In the genomic region with DNA sequence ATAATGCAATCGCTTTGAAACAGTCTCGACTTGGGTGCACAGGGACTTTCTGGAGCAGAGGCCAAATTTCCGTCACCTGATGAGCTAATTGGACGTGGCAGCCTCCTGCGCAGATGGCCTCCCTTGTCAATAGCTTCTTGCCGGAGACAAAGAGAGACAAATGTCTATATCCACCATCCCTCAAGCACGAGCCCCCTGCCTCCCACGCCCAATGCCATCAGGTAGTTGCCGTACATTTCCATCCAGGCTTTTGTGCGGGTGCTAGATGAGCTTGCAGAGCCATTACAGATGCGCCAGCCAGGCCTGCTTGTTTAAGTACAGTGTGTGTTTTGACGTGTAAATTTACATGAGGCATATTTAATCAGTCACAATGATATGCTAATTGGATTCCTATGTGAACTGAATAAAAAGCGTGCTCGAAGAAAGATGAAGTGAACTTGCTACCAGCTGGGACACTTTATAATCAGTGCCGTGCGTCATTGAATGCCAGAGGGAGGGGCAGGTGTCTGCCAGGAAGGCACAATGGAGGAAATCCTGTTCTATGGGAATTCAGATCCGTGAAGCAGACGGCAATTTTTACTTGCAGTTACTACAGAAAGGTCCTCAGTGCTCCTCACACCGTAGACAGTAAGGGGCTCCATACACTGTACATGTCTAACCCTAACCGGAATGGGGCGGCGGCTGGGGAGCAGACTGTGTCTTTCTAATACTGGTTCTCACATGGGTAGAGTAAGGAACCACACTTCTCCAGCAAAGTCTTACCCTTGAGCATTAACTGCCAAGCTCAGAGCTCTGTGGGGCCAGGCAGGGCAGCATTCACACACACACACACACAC, we compare ENCODE assay signal across 12 mouse cellular contexts.
DNase-seq lines count a peak whose midpoint lies in the region; ATAC-seq and TF ChIP-seq lines count a peak whose summit lies in the region.
"Had no signal": no experiment of that assay in that cellular context is flagged by ENCODE, and none has a peak within 500 bp of the region (broad histone marks: within the 10 kb centered on the region; RNA-seq: fewer than 3 reads in every experiment).

No protein-coding gene starts in this region.

- WGBS in embryonic facial prominence, embryonic 11.5 days, result 72% methylated on average over 22 of the region's 22 CpGs
- 19% methylated on average over 22 of the region's 22 CpGs for WGBS in hindbrain, postnatal 0 days
- 17% methylated on average over 22 of the region's 22 CpGs for whole genome bisulfite sequencing in midbrain, embryonic 15.5 days

- H3K4me2 ChIP-seq in embryonic facial prominence, embryonic 11.5 days (ENCODE audit: low read depth, low read length), result no peak overlapping the region
- peak overlapping the region; percentile 35; the same call in 1 of the 2 replicates for H3K4me2 ChIP-seq in hindbrain, postnatal 0 days (ENCODE audit: low read depth, low read length)
- H3K4me2 ChIP-seq in midbrain, embryonic 15.5 days, result peak overlapping the region; percentile 26; the same call in 1 of the 2 replicates
- H3K4me2 ChIP-seq: heart, embryonic 15.5 days; lung, embryonic 14.5 days had no signal

- no peaks in the 10 kb centered on the region for H3K27me3 ChIP-seq in embryonic facial prominence, embryonic 11.5 days (ENCODE audit: control insufficient read depth, insufficient read depth, low read length)
- no peaks in the 10 kb centered on the region for H3K27me3 ChIP-seq in hindbrain, postnatal 0 days (ENCODE audit: insufficient read depth, low read length)
- no peaks in the 10 kb centered on the region for H3K27me3 ChIP-seq in midbrain, embryonic 15.5 days (replicated peaks)
- H3K27me3 ChIP-seq: heart, embryonic 15.5 days had no signal

- H3K36me3 ChIP-seq in embryonic facial prominence, embryonic 11.5 days (replicated peaks; ENCODE audit: control insufficient read depth, insufficient read depth, low read depth, low read length), result no peaks in the 10 kb centered on the region
- H3K36me3 ChIP-seq in hindbrain, postnatal 0 days (ENCODE audit: insufficient read depth, low read length), result no peaks in the 10 kb centered on the region
- no peaks in the 10 kb centered on the region for H3K36me3 ChIP-seq in midbrain, embryonic 15.5 days (replicated peaks)
- H3K36me3 ChIP-seq: heart, embryonic 15.5 days had no signal

- H3K9ac ChIP-seq in embryonic facial prominence, embryonic 11.5 days (replicated peaks; ENCODE audit: low read length), result no peak overlapping the region
- H3K9ac ChIP-seq in hindbrain, postnatal 0 days (replicated peaks; ENCODE audit: low read length), result no peak overlapping the region
- 0 out of 2 replicates have a peak overlapping the region, but pooled peaks have one; percentile 6 for H3K9ac ChIP-seq in midbrain, embryonic 15.5 days
- H3K9ac ChIP-seq: heart, embryonic 15.5 days; lung, embryonic 14.5 days had no signal

- no peaks in the 10 kb centered on the region for H3K4me1 ChIP-seq in embryonic facial prominence, embryonic 11.5 days (ENCODE audit: control insufficient read depth, insufficient read depth, low read length)
- peaks cover 9% of the 10 kb centered on the region for H3K4me1 ChIP-seq in hindbrain, postnatal 0 days (ENCODE audit: insufficient read depth, low read length)
- peaks cover 48% of the 10 kb centered on the region for H3K4me1 ChIP-seq in midbrain, embryonic 15.5 days
- H3K4me1 ChIP-seq: heart, embryonic 15.5 days had no signal

- peak; percentile 23 for DNase-seq in embryo, embryonic 11 days
- no peak for DNase-seq in embryo, embryonic 10 days (ENCODE audit: low spot score)
- no peak for DNase-seq in embryonic facial prominence, embryonic 11.5 days (ENCODE audit: low spot score)
- peak; percentile 76 for DNase-seq in hindbrain, postnatal 0 days (ENCODE audit: low spot score)
- no peak for DNase-seq in urinary bladder, adult 18-20 months (ENCODE audit: low spot score in 2 of 2)
- DNase-seq in urinary bladder, postnatal 10 days (ENCODE audit: low spot score), result no peak
- DNase-seq in adipocyte (ENCODE audit: low spot score), result no peak
- DNase-seq: cerebellum, adult 11-12 months; lung, embryonic 14.5 days had no signal

- no peak overlapping the region for H3K4me3 ChIP-seq in embryonic facial prominence, embryonic 11.5 days (ENCODE audit: low read depth, low read length)
- H3K4me3 ChIP-seq in hindbrain, postnatal 0 days (ENCODE audit: low read length), result no peak overlapping the region
- H3K4me3 ChIP-seq in midbrain, embryonic 15.5 days, result no peak overlapping the region
- H3K4me3 ChIP-seq: heart, embryonic 15.5 days had no signal

- ATAC-seq in embryonic facial prominence, embryonic 11.5 days (replicated peaks; ENCODE audit: insufficient number of reproducible peaks, low FRiP score, low TSS enrichment, low read depth), result peak; percentile 66; the same call in 1 of the 2 replicates
- peak; percentile 76 for ATAC-seq in hindbrain, postnatal 0 days
- ATAC-seq in midbrain, embryonic 15.5 days (replicated peaks), result peak; percentile 88

- H3K9me3 ChIP-seq in embryonic facial prominence, embryonic 11.5 days (replicated peaks; ENCODE audit: control insufficient read depth, low read length), result no peaks in the 10 kb centered on the region
- H3K9me3 ChIP-seq in hindbrain, postnatal 0 days (ENCODE audit: low read length), result no peaks in the 10 kb centered on the region
- H3K9me3 ChIP-seq in midbrain, embryonic 15.5 days, result no peaks in the 10 kb centered on the region
- H3K9me3 ChIP-seq: heart, embryonic 15.5 days had no signal

- TF ChIP-seq CTCF in hindbrain, postnatal 0 days (IDR thresholded peaks at IDR 0.05; ENCODE audit: low read depth), result no peak

- no peak overlapping the region for H3K27ac ChIP-seq in embryonic facial prominence, embryonic 11.5 days (replicated peaks; ENCODE audit: low read depth, low read length)
- H3K27ac ChIP-seq in hindbrain, postnatal 0 days, result peak overlapping the region; percentile 27; the same call in 1 of the 2 replicates
- H3K27ac ChIP-seq in midbrain, embryonic 15.5 days, result peak overlapping the region; percentile 83
- H3K27ac ChIP-seq: heart, embryonic 15.5 days; kidney, postnatal 0 days had no signal

Comparison
In these comparisons a context has a peak if more than half of its experiments do, and no peak if none do; other contexts are left out.
1. DNase-seq: peak in embryo, embryonic 11 days (single experiment) and hindbrain, postnatal 0 days (single experiment); none in embryo, embryonic 10 days (single experiment), embryonic facial prominence, embryonic 11.5 days (single experiment), urinary bladder, adult 18-20 months (0 of 2), urinary bladder, postnatal 10 days (single experiment) and adipocyte (single experiment).
2. Peak in every context shown above with its lines, with median percentiles within 50 percentile points of each other: ATAC-seq.